Mouse (Mus musculus) gastrocnemius, postnatal 4 days (tissue): ENCODE measurements at regions not wholly inside any gene's neighbourhood (a gene's known extent, or its start where the extent isn't known, plus 50 kb on each side); places are given as distances from the start of the nearest gene placed in this dataset.

Source experiments
- microRNA-seq: library from miRNA; unstranded; fragments of <30 nt; microRNA quantifications from one replicate; pipeline ENCODE4 v1.2.0, GENCODE M21; 2021

Small RNA genes in the stretch of these regions (microRNA-seq; reads per million reads assigned to microRNA genes)
- 5,508 reads per million, percentile 90 among the genes with 10 or more reads in this experiment for gene Mir30a
- 45.1 reads per million, percentile 42 among the genes with 10 or more reads in this experiment for gene Mir30c-2
